Mouse (Mus musculus) stomach, postnatal 0 days (tissue): ENCODE measurements around the gene Mapk7. TPM values are rescaled to one million over a fixed set of nuclear protein-coding genes. Genes with fewer than 3 reads are reported as not detected.

ENCODE experiments used
- ATAC-seq: fragments of 200-750 bp; cut with Nextera tagmentation; 2 replicates; pipeline ENCODE4 v1.8.0; 2017; ENCODE audit not compliant: low FRiP score, low TSS enrichment
- DNase-seq: peaks from one replicate; pipeline ENCODE4 v3.0.0-alpha.2; 2016; ENCODE audit warnings: low spot score
- H3K27ac ChIP-seq: fragments of 300-500 bp; sonication (generic); replicated peaks from 2 replicates; pipeline ENCODE4 v1.5.1; 2014; ENCODE audit warnings: mild to moderate bottlenecking, control low read depth
- H3K27me3 ChIP-seq: fragments of 300-500 bp; sonication (generic); 2 replicates; pipeline ENCODE4 v1.6.1; 2014; ENCODE audit warnings: low read length; ENCODE audit not compliant: control insufficient read depth, insufficient read depth
- H3K36me3 ChIP-seq: fragments of 300-500 bp; sonication (generic); 2 replicates; pipeline ENCODE4 v1.6.1; 2014; ENCODE audit warnings: low read length, mixed read lengths; ENCODE audit not compliant: control insufficient read depth, insufficient read depth
- H3K4me1 ChIP-seq: fragments of 300-500 bp; sonication (generic); replicated peaks from 2 replicates; pipeline ENCODE4 v1.6.1; 2014; ENCODE audit warnings: antibody characterized with exemption; ENCODE audit not compliant: control insufficient read depth, insufficient read depth
- H3K4me2 ChIP-seq: fragments of 300-500 bp; sonication (generic); replicated peaks from 2 replicates; pipeline ENCODE4 v1.6.1; 2014; ENCODE audit warnings: low read depth, mild to moderate bottlenecking, control low read depth, moderate library complexity
- H3K4me3 ChIP-seq: fragments of 300-500 bp; sonication (generic); 2 replicates; pipeline ENCODE4 v1.5.1; 2014; ENCODE audit warnings: low read depth, low read length, control low read depth
- H3K9ac ChIP-seq: fragments of 300-500 bp; sonication (generic); 2 replicates; pipeline ENCODE4 v1.6.1; 2014; ENCODE audit warnings: mild to moderate bottlenecking, low read length, control low read depth, mixed read lengths
- H3K9me3 ChIP-seq: fragments of 300-500 bp; sonication (generic); 2 replicates; pipeline ENCODE4 v1.6.1; 2016; ENCODE audit warnings: low read length; ENCODE audit not compliant: control insufficient read depth
- CTCF ChIP-seq: IDR thresholded peaks from 2 replicates; pipeline ENCODE4 v1.5.1; 2016; ENCODE audit warnings: antibody characterized with exemption, low read depth, mild to moderate bottlenecking, moderate library complexity
- EP300 ChIP-seq: optimal IDR thresholded peaks from 2 replicates; pipeline ENCODE3; 2016; ENCODE audit warnings: antibody characterized with exemption
- WGBS: fragments of 180-500 bp; shearing (Covaris S2); extraction: QIAGEN DNeasy Blood & Tissue Kit; methylation state at CpG from one replicate; pipeline ENCODE4 v1.1.7; 2014; 5-methylcytosine and 5-hydroxymethylcytosine counted together
- polyA plus RNA-seq: library from polyadenylated mRNA; unstranded; fragments of >200 nt; fragmentation: Nextera tagmentation; extraction: Ambion mirVana; gene quantifications from 2 replicates; pipeline ENCODE4 v1.2.1, GENCODE M21; 2015

Mapk7 gene
- polyA plus RNA-seq, 1 experiment from 2014 or later: 15.4 TPM

- 87% methylated on average over 1 of the region's 1 CpGs for WGBS
- ATAC-seq: no peak
Measured at GRCm38 (mm10) chr11:61517971-61518370, 23.8 kb upstream of the Mapk7 start.

GRCm38 (mm10) chr11:61514953-61515352, 20.7 kb upstream of the Mapk7 start:
- Histone ChIP-seq H3K27me3 (no peaks in the 10 kb centered on the region), H3K4me2 (no peak overlapping the region), H3K36me3 (peaks cover 21% of the 10 kb centered on the region), H3K4me1 (no peaks in the 10 kb centered on the region), H3K27ac (no peak overlapping the region), H3K9ac (no peak overlapping the region), H3K4me3 (no peak overlapping the region), H3K9me3 (no peaks in the 10 kb centered on the region)
- TF ChIP-seq EP300: no peak
- TF ChIP-seq CTCF: peak; percentile 74
- DNase-seq (peak; percentile 38), ATAC-seq (no peak)
- WGBS: 30% methylated on average over 3 of the region's 3 CpGs

More at GRCm38 (mm10) chr11:61517971-61518370, 23.8 kb upstream of the Mapk7 start:
- Histone ChIP-seq H3K27me3 (no peaks in the 10 kb centered on the region), H3K4me3 (no peak overlapping the region), H3K4me1 (no peaks in the 10 kb centered on the region), H3K4me2 (no peak overlapping the region), H3K36me3 (peaks cover 30% of the 10 kb centered on the region), H3K27ac (no peak overlapping the region), H3K9ac (no peak overlapping the region), H3K9me3 (no peaks in the 10 kb centered on the region)
- no peak for TF ChIP-seq CTCF
- TF ChIP-seq EP300: no peak
- DNase-seq: no peak

GRCm38 (mm10) chr11:61504713-61505257, 10.6 kb upstream of the Mapk7 start, which contains the start of gene B9d1:
Gene B9d1 (plus strand): TSS chr11:61505144.
- ATAC-seq (peak; percentile 89), DNase-seq (peak; percentile 92)
- no peaks in the 10 kb centered on the region for H3K4me1 ChIP-seq
- peak within 1 kb of the TSS; percentile 59 for H3K4me3 ChIP-seq
- peak within 1 kb of the TSS; percentile 69; the same call in 1 of the 2 replicates for H3K27ac ChIP-seq
- peak within 1 kb of the TSS; percentile 71 for H3K4me2 ChIP-seq
- WGBS: 1% methylated on average over 39 of the region's 39 CpGs
- TF ChIP-seq EP300 (no peak), CTCF (peak; percentile 100)
- H3K9ac ChIP-seq: peak within 1 kb of the TSS; percentile 67
- no peaks in the 10 kb centered on the region for H3K27me3 ChIP-seq
- no peaks in the 10 kb centered on the region for H3K36me3 ChIP-seq
- no peaks in the 10 kb centered on the region for H3K9me3 ChIP-seq

- H3K27me3 ChIP-seq: no peaks in the 10 kb centered on the region
- no peak overlapping the region for H3K9ac ChIP-seq
- DNase-seq: no peak
- no peaks in the 10 kb centered on the region for H3K4me1 ChIP-seq
- H3K36me3 ChIP-seq: no peaks in the 10 kb centered on the region
- H3K4me2 ChIP-seq: no peak overlapping the region
- ATAC-seq: no peak
- H3K9me3 ChIP-seq: no peaks in the 10 kb centered on the region
- H3K4me3 ChIP-seq: no peak overlapping the region
- no peak overlapping the region for H3K27ac ChIP-seq
- 73% methylated on average over 8 of the region's 8 CpGs for WGBS
- TF ChIP-seq CTCF (no peak), EP300 (no peak)
Measured at GRCm38 (mm10) chr11:61503933-61504332, 9.7 kb upstream of the Mapk7 start.

- Histone ChIP-seq H3K27ac (no peak overlapping the region), H3K4me1 (no peaks in the 10 kb centered on the region), H3K36me3 (no peaks in the 10 kb centered on the region), H3K27me3 (no peaks in the 10 kb centered on the region), H3K9me3 (no peaks in the 10 kb centered on the region), H3K4me2 (no peak overlapping the region), H3K4me3 (no peak overlapping the region), H3K9ac (no peak overlapping the region)
- TF ChIP-seq CTCF: no peak
- no peak for TF ChIP-seq EP300
- DNase-seq (no peak), ATAC-seq (no peak)
- 51% methylated on average over 6 of the region's 6 CpGs for WGBS
Measured at GRCm38 (mm10) chr11:61498736-61499504, 4.7 kb upstream of the Mapk7 start.

- TF ChIP-seq CTCF: no peak
- no peak for TF ChIP-seq EP300
- Histone ChIP-seq H3K36me3 (no peaks in the 10 kb centered on the region), H3K9ac (no peak overlapping the region), H3K4me2 (no peak overlapping the region), H3K27ac (no peak overlapping the region), H3K4me3 (no peak overlapping the region), H3K27me3 (no peaks in the 10 kb centered on the region), H3K4me1 (peaks cover 4% of the 10 kb centered on the region; the same call in 1 of the 2 replicates), H3K9me3 (no peaks in the 10 kb centered on the region)
- ATAC-seq: no peak
- WGBS: 94% methylated on average over 1 of the region's 1 CpGs
- no peak for DNase-seq
Measured at GRCm38 (mm10) chr11:61497490-61497889, 3.3 kb upstream of the Mapk7 start.
